Mouse (Mus musculus): ENCODE data around the gene Brip1. TPM values are rescaled to one million over a fixed set of nuclear protein-coding genes. Genes with fewer than 3 reads are reported as not detected.
A peak's percentile ranks its signal among the peaks of the same experiment; 100 is the strongest.

Brip1 gene
- total RNA-seq, 2 experiments from 2014 or later, result 0.32 to 0.45 TPM

- DNase-seq (ENCODE audit: low spot score in 2 of 2), result no peak
Observed at GRCm38 (mm10) chr11:86117078-86117869, 83.7 kb downstream of the Brip1 start.

- no peak for DNase-seq (ENCODE audit: low spot score in 2 of 2)
Observed at GRCm38 (mm10) chr11:86115955-86116354, 85.0 kb downstream of the Brip1 start.

GRCm38 (mm10) chr11:86107276-86107675, 93.7 kb downstream of the Brip1 start:
- no peak for DNase-seq (ENCODE audit: low spot score in 2 of 2)

- peak in 1 of 2 experiments; percentile 19 for DNase-seq (ENCODE audit: low spot score in 2 of 2)
Observed at GRCm38 (mm10) chr11:86106596-86106995, 94.4 kb downstream of the Brip1 start.

GRCm38 (mm10) chr11:86101191-86101590, 99.8 kb downstream of the Brip1 start:
- DNase-seq (ENCODE audit: low spot score in 2 of 2), result no peak

GRCm38 (mm10) chr11:86099341-86099740, 101.7 kb downstream of the Brip1 start:
- DNase-seq (ENCODE audit: low spot score in 2 of 2), result no peak

- no peak for DNase-seq (ENCODE audit: low spot score in 2 of 2)
Observed at GRCm38 (mm10) chr11:86088815-86089214, 112.2 kb downstream of the Brip1 start.

- no peak for DNase-seq (ENCODE audit: low spot score in 2 of 2)
Observed at GRCm38 (mm10) chr11:86084522-86084921, 116.5 kb downstream of the Brip1 start.

- DNase-seq (ENCODE audit: low spot score in 2 of 2), result no peak
Observed at GRCm38 (mm10) chr11:86078025-86078424, 123.0 kb downstream of the Brip1 start.

GRCm38 (mm10) chr11:86076966-86077365, 124.0 kb downstream of the Brip1 start:
- no peak for DNase-seq (ENCODE audit: low spot score in 2 of 2)

GRCm38 (mm10) chr11:86076403-86076802, 124.6 kb downstream of the Brip1 start:
- no peak for DNase-seq (ENCODE audit: low spot score in 2 of 2)

- no peak for DNase-seq (ENCODE audit: low spot score in 2 of 2)
Observed at GRCm38 (mm10) chr11:86075371-86075770, 125.6 kb downstream of the Brip1 start.

- no peak for DNase-seq (ENCODE audit: low spot score in 2 of 2)
Observed at GRCm38 (mm10) chr11:86068651-86069050, 132.3 kb downstream of the Brip1 start.

GRCm38 (mm10) chr11:86067154-86067553, 133.8 kb downstream of the Brip1 start:
- DNase-seq (ENCODE audit: low spot score in 2 of 2), result peak in 1 of 2 experiments; percentile 29

- DNase-seq (ENCODE audit: low spot score in 2 of 2), result no peak
Observed at GRCm38 (mm10) chr11:86064881-86065280, 136.1 kb downstream of the Brip1 start.

- no peak for DNase-seq (ENCODE audit: low spot score in 2 of 2)
Observed at GRCm38 (mm10) chr11:86061243-86061642, 139.8 kb downstream of the Brip1 start.

- DNase-seq (ENCODE audit: low spot score in 2 of 2), result no peak
Observed at GRCm38 (mm10) chr11:86059123-86059522, 141.9 kb downstream of the Brip1 start.

- no peak for DNase-seq (ENCODE audit: low spot score in 2 of 2)
Observed at GRCm38 (mm10) chr11:86055806-86056205, 145.2 kb downstream of the Brip1 start.

- peak in 1 of 2 experiments; percentile 2 for DNase-seq (ENCODE audit: low spot score in 2 of 2)
Observed at GRCm38 (mm10) chr11:86051383-86051782, 149.6 kb downstream of the Brip1 start.

GRCm38 (mm10) chr11:86050430-86051280, 150.3 kb downstream of the Brip1 start:
- no peak for DNase-seq (ENCODE audit: low spot score in 2 of 2)

GRCm38 (mm10) chr11:86039994-86040393, 161.0 kb downstream of the Brip1 start:
- DNase-seq (ENCODE audit: low spot score in 2 of 2), result no peak

- DNase-seq (ENCODE audit: low spot score in 2 of 2), result peak; percentile 10 to 15
Observed at GRCm38 (mm10) chr11:86039355-86039754, 161.6 kb downstream of the Brip1 start.

Data from layer of hippocampus, postnatal 14 days (tissue).